Mouse (Mus musculus) heart, adult 2 months (tissue): Measurements from ENCODE around the gene 4930455H04Rik. TPM values are rescaled to one million over a fixed set of nuclear protein-coding genes. Genes with fewer than 3 reads are reported as not detected.

Experiments used
- DNase-seq, 2 experiments: peaks; one replicate each; pipeline ENCODE4 v3.0.0; 2021
- H3K27ac ChIP-seq: fragments of 200-600 bp; 2 replicates; pipeline ENCODE4 v1.8.1; 2022
- H3K27me3 ChIP-seq: fragments of 200-500 bp; 2 replicates; pipeline ENCODE4 v1.6.1; 2012; ENCODE audit warnings: mild to moderate bottlenecking, low read length, inconsistent platforms, mixed read lengths; ENCODE audit not compliant: control insufficient read depth, insufficient read depth
- H3K36me3 ChIP-seq: fragments of 200-500 bp; 2 replicates; pipeline ENCODE4 v1.6.1; 2012; ENCODE audit warnings: low read length, inconsistent platforms; ENCODE audit not compliant: control insufficient read depth, insufficient read depth
- H3K4me1 ChIP-seq: fragments of 200-500 bp; 2 replicates; pipeline ENCODE4 v1.6.1; 2011; ENCODE audit warnings: low read length; ENCODE audit not compliant: control insufficient read depth, insufficient read depth
- H3K4me3 ChIP-seq: fragments of 200-600 bp; 2 replicates; pipeline ENCODE4 v1.8.1; 2022
- H3K79me2 ChIP-seq: fragments of 200-500 bp; replicated peaks from 2 replicates; pipeline ENCODE4 v1.6.1; 2012; ENCODE audit warnings: mild to moderate bottlenecking, inconsistent platforms, low read length, moderate library complexity, mixed read lengths; ENCODE audit not compliant: control insufficient read depth, insufficient read depth
- H3K9ac ChIP-seq: fragments of 200-500 bp; 2 replicates; pipeline ENCODE4 v1.6.1; 2012; ENCODE audit warnings: low read depth, mild to moderate bottlenecking, control low read depth, inconsistent platforms, low read length, mixed read lengths
- CTCF ChIP-seq: fragments of 200-600 bp; IDR thresholded peaks from 2 replicates; pipeline ENCODE4 v1.8.1; 2022; ENCODE audit warnings: antibody characterized with exemption, mild to moderate bottlenecking, moderate library complexity
- EP300 ChIP-seq: fragments of 200-500 bp; IDR thresholded peaks from 2 replicates; pipeline ENCODE4 v1.6.1; 2011; ENCODE audit warnings: low read depth, low read length, control low read depth; ENCODE audit not compliant: insufficient read depth
- POLR2A ChIP-seq: fragments of 200-500 bp; IDR thresholded peaks from 2 replicates; pipeline ENCODE4 v1.6.1; 2011; ENCODE audit warnings: mild to moderate bottlenecking, low read depth, low read length, control low read depth; ENCODE audit not compliant: insufficient read depth
- WGBS: fragments of 180-500 bp; shearing (Covaris S2); methylation state at CpG from one replicate; pipeline ENCODE4 v1.1.7; 2018; 5-methylcytosine and 5-hydroxymethylcytosine counted together
- intact Hi-C: fragments of 180-260 bp; cut with DNase I; formaldehyde crosslinking; loops from one replicate; pipeline ENCODE4 v1.15.1; 2025
- polyA plus RNA-seq: library from polyadenylated mRNA; depleted of rRNA; stranded (reverse); fragments of >200 nt; gene quantifications from 2 replicates; pipeline ENCODE4 v1.2.3, GENCODE M21; 2012
- total RNA-seq, 2 experiments: library from RNA; stranded (reverse); gene quantifications; 2 replicates each; pipeline ENCODE4 v1.2.3; 2021

The 4930455H04Rik gene
- total and polyA plus RNA-seq, 3 experiments: 0.16 TPM; not detected in 2

DNA sequence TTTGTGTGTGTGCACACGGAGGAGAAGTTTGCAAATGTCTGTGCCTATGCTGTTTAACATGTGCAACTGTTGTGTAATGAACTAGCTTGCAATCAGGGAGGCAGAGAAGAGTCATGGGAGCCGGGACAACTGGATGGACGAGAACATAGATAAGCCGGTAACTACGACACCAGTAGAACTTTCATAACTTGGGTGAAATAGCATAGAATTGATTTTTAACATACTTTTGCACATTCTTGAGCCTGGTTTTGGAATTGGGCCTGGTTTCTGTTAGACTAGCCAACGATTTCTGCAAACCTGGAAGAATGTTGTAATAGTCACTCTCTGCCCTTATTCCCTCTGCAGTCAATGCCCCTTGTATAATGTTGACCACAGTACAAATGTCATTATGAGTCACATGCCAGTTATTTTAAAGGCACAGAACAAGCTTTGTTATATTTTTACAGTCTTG is 17.4 kb upstream of the 4930455H04Rik start:
- no peaks in the 10 kb centered on the region for H3K27me3 ChIP-seq
- intact Hi-C loops: no loop called here
- no peak for DNase-seq
- H3K27ac ChIP-seq: peak overlapping the region; percentile 86
- TF ChIP-seq CTCF: no peak
- TF ChIP-seq POLR2A: no peak
- TF ChIP-seq EP300: 0 out of 2 replicates have a peak, but pooled peaks have one; percentile 22
- peaks cover 4% of the 10 kb centered on the region for H3K79me2 ChIP-seq
- WGBS: 51% methylated on average over 6 of the region's 6 CpGs
- H3K36me3 ChIP-seq: peaks cover 82% of the 10 kb centered on the region
- no peak overlapping the region for H3K9ac ChIP-seq
- no peak overlapping the region for H3K4me3 ChIP-seq
- H3K4me1 ChIP-seq: peaks cover 36% of the 10 kb centered on the region

DNA sequence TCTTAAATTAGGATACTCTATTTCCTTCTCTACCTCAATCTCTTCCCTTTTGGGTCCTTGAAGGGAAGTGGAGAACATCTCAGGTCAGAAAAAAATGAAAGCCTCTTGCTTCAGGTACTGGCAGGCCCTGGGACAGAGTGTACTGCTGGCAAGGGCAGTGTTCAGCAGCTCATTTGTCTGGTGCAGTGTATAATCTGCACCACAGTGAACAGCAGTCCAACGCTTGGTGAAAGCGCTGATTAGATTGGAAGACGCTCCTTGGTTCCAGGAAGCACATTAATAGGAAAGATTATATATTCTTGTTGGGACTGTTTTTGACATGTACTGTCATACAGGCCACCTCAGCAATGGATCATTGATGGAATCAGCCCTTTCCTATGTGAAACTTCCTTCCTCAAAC is 16.6 kb upstream of the 4930455H04Rik start:
- Histone ChIP-seq H3K9ac (no peak overlapping the region), H3K27me3 (no peaks in the 10 kb centered on the region), H3K4me3 (no peak overlapping the region), H3K4me1 (peaks cover 36% of the 10 kb centered on the region), H3K36me3 (peaks cover 79% of the 10 kb centered on the region), H3K79me2 (peaks cover 2% of the 10 kb centered on the region), H3K27ac (peak overlapping the region; percentile 86)
- DNase-seq: peak in 1 of 2 experiments; percentile 53
- peak; percentile 63; the same call in 1 of the 2 replicates for TF ChIP-seq EP300
- no peak for TF ChIP-seq CTCF
- no peak for TF ChIP-seq POLR2A
- intact Hi-C loops: no loop called here
- 21% methylated on average over 3 of the region's 3 CpGs for WGBS

DNA sequence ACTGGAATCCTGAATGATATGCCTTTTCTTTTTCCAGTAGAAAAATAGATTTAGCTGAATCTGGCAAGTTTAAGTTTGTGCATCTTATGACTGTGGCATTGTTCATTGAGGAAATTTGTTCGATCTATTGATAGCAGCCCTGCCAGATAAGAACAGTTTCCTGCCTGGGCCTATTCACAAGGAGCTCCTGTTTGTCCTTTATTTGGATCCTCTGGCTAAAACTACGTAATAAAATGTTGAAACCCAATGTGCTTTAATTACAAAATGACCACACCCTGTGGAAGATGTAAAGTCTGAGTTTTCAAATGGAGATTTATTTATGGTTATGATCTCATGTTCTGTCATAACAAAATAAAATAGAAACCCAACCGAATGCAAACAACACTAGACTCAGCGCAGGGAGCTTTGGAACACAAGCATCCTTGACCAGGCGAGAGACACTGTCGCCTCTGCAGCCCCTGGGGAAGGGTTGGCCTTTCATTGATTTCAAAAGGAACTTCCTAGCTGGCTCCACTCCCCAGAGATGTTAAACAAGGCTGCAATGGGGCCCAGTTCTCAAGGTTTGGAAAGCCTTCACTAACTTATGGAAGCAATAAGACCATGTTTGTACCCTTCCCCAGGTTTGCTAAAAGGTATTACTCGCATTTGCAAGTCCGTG is 15.7 kb upstream of the 4930455H04Rik start:
- Histone ChIP-seq H3K27me3 (no peaks in the 10 kb centered on the region), H3K36me3 (peaks cover 76% of the 10 kb centered on the region), H3K4me3 (no peak overlapping the region), H3K27ac (peak overlapping the region; percentile 86), H3K4me1 (peaks cover 34% of the 10 kb centered on the region), H3K9ac (no peak overlapping the region), H3K79me2 (peaks cover 2% of the 10 kb centered on the region; the same call in 1 of the 2 replicates)
- TF ChIP-seq POLR2A (0 out of 2 replicates have a peak, but pooled peaks have one; percentile 31), CTCF (no peak), EP300 (no peak)
- 45% methylated on average over 8 of the region's 8 CpGs for WGBS
- peak in 1 of 2 experiments; percentile 56 for DNase-seq
- intact Hi-C loops: loop anchor here (1.0 kb wide), 2 partner anchors 14 to 31 kb away; no protein-coding TSS in a partner anchor

DNA sequence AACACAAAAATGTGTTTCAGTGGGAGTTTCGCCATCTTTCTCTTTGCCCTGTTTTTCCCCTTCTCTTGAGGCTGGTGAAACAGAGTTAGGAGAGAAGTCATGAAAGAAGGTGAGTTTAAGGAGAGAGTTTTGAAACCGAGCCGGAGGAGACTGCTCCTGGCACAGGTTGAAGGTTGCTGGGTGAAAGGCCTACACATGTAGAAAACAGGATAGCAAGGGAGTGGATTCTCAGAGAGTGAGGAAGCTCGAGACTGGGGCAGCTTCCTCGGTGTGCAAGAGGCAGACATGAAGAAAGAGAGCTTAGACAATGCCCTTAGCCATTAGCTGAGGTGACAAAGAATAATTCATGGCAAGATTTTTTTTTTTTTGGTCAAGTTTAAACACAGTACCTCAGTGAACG is 14.7 kb upstream of the 4930455H04Rik start:
- H3K27me3 ChIP-seq: no peaks in the 10 kb centered on the region
- peaks cover 6% of the 10 kb centered on the region for H3K79me2 ChIP-seq
- intact Hi-C loops: no loop called here
- WGBS: 51% methylated on average over 6 of the region's 6 CpGs
- peak overlapping the region; percentile 86 for H3K27ac ChIP-seq
- H3K4me3 ChIP-seq: no peak overlapping the region
- TF ChIP-seq CTCF (no peak), POLR2A (no peak), EP300 (no peak)
- H3K9ac ChIP-seq: no peak overlapping the region
- peaks cover 38% of the 10 kb centered on the region for H3K4me1 ChIP-seq
- no peak for DNase-seq
- H3K36me3 ChIP-seq: peaks cover 78% of the 10 kb centered on the region

DNA sequence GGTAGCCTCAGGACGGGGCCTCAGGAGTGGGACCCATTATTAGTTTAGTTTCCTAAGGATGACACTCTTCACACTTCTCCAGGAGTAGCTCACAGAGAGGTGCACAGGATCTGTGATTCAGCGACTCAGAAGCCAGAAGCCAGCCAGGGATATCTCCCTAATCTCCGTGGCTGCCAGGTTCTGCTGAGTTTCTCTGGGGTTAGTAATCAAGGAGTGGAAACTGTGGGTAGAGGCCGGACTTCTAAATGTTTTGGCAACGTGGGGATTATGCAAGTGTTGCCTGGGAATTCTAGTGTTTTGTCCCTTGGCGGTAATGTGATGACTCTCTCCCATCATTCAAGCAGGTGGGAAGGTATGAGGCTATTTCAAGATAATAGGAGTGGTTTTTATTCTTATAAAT is 13.0 kb upstream of the 4930455H04Rik start:
- peak in 1 of 2 experiments; percentile 65 for DNase-seq
- intact Hi-C loops: no loop called here
- WGBS: 28% methylated on average over 6 of the region's 6 CpGs
- Histone ChIP-seq H3K27me3 (no peaks in the 10 kb centered on the region), H3K4me1 (peaks cover 35% of the 10 kb centered on the region), H3K36me3 (peaks cover 83% of the 10 kb centered on the region), H3K79me2 (peaks cover 4% of the 10 kb centered on the region), H3K4me3 (no peak overlapping the region), H3K27ac (peak overlapping the region; percentile 86), H3K9ac (no peak overlapping the region)
- TF ChIP-seq CTCF (no peak), EP300 (no peak)

DNA sequence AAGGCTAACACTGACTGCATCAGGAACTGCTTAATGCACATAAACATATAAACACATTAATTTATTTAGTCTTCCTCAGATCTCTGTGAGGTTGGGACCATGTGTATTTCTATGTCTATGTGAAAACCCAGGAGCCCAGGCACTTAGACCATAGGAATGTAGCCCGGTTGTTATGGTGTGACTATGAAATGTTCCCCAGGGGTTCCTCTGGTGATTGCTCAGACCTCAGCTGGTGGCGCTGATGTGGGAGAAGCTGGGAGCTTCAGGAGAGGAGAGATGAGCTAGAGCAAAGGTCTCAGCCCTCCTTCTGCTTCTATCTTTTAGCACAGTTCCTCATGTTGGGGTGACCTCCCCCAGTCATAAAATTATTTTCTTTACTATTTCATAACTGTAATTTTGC is 7.7 kb upstream of the 4930455H04Rik start:
- Histone ChIP-seq H3K36me3 (peaks cover 59% of the 10 kb centered on the region), H3K27ac (peak overlapping the region; percentile 5; the same call in 1 of the 2 replicates), H3K27me3 (no peaks in the 10 kb centered on the region), H3K4me1 (peaks cover 17% of the 10 kb centered on the region), H3K79me2 (peaks cover 4% of the 10 kb centered on the region), H3K4me3 (no peak overlapping the region), H3K9ac (no peak overlapping the region)
- WGBS: 42% methylated on average over 2 of the region's 2 CpGs
- no peak for DNase-seq
- TF ChIP-seq EP300 (no peak), POLR2A (no peak)
- intact Hi-C loops: no loop called here
